15 mouse cellular contexts compared by ENCODE assay signal in the genomic region with DNA sequence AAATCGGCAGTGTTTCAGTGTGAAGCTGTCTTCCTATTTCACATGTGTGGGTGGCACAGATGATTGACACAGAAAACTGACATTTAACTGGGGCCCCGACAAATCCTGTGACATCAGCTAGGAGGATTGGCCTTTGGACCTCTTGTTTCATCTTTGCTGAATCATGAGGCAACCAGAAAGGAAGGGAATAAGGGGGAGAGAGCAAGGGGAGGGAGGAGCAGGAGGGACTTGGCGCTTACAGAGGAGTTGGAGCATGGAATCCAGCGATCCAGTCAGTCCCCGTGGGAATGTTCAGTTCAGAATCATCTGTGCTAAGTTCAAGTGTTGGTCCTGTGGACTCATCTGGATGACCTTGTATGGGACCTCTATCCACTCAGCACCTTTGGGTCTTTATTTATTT. TPM values are rescaled to one million over a fixed set of nuclear protein-coding genes. Genes with fewer than 3 reads are reported as not detected.
DNase-seq lines count a peak whose midpoint lies in the region; ATAC-seq and TF ChIP-seq lines count a peak whose summit lies in the region.
"Had no signal": no experiment of that assay in that cellular context is flagged by ENCODE, and none has a peak within 500 bp of the region (broad histone marks: within the 10 kb centered on the region; RNA-seq: fewer than 3 reads in every experiment).

No protein-coding gene starts in this region.

- 0 out of 2 replicates have a peak, but pooled peaks cover 2% of the 10 kb centered on the region for H3K4me1 ChIP-seq in heart, embryonic 12.5 days (replicated peaks)
- H3K4me1 ChIP-seq in hindbrain, postnatal 0 days (ENCODE audit: insufficient read depth, low read length), result no peaks in the 10 kb centered on the region; the same call in 1 of the 2 replicates

- no peak overlapping the region for H3K4me3 ChIP-seq in heart, embryonic 12.5 days
- no peak overlapping the region for H3K4me3 ChIP-seq in hindbrain, postnatal 0 days (ENCODE audit: low read length)
- H3K4me3 ChIP-seq: embryonic facial prominence, embryonic 10.5 days; hindbrain, embryonic 12.5 days; layer of hippocampus, adult 2 months; midbrain, embryonic 10.5 days had no signal

- no peak overlapping the region for H3K4me2 ChIP-seq in heart, embryonic 12.5 days
- H3K4me2 ChIP-seq in hindbrain, postnatal 0 days (ENCODE audit: low read depth, low read length), result no peak overlapping the region
- H3K4me2 ChIP-seq: hindbrain, embryonic 12.5 days had no signal

- intact Hi-C loops in heart, postnatal 14 days (cut with DNase I), result no loop called here
- intact Hi-C loops in heart, postnatal 36 days (cut with DNase I), result no loop called here

- no peaks in the 10 kb centered on the region for H3K36me3 ChIP-seq in heart, embryonic 12.5 days
- no peaks in the 10 kb centered on the region for H3K36me3 ChIP-seq in hindbrain, postnatal 0 days (ENCODE audit: insufficient read depth, low read length)
- H3K36me3 ChIP-seq: embryonic facial prominence, embryonic 10.5 days; hindbrain, embryonic 12.5 days; midbrain, embryonic 10.5 days had no signal

- no peak overlapping the region for H3K27ac ChIP-seq in heart, embryonic 12.5 days (ENCODE audit: poor library complexity, severe bottlenecking)
- H3K27ac ChIP-seq in hindbrain, postnatal 0 days, result no peak overlapping the region
- H3K27ac ChIP-seq: embryonic facial prominence, embryonic 10.5 days; hindbrain, embryonic 12.5 days; layer of hippocampus, adult 2 months; midbrain, embryonic 10.5 days had no signal

- TF ChIP-seq CTCF in hindbrain, postnatal 0 days (IDR thresholded peaks at IDR 0.05; ENCODE audit: low read depth), result no peak

- DNase-seq in heart, postnatal 14 days, result peak; percentile 19 to 26
- peak; percentile 34 for DNase-seq in Muller cell, postnatal 12 days (ENCODE audit: inconsistent ontology term)
- peak; percentile 9 to 14 for DNase-seq in heart, postnatal 36 days
- DNase-seq in kidney, postnatal 10 days, result peak; percentile 40
- no peak for DNase-seq in urinary bladder, postnatal 14 days (ENCODE audit: low spot score)
- no peak for DNase-seq in hindbrain, postnatal 0 days (ENCODE audit: low spot score)
- DNase-seq: cerebellum, postnatal 10 days; right cerebral cortex, postnatal 14 days had no signal

- ATAC-seq in heart, embryonic 12.5 days (ENCODE audit: insufficient number of reproducible peaks, low FRiP score), result no peak
- no peak for ATAC-seq in hindbrain, postnatal 0 days

- 61% methylated on average over 5 of the region's 5 CpGs for WGBS in heart, embryonic 12.5 days
- 54% methylated on average over 5 of the region's 5 CpGs for WGBS in hindbrain, postnatal 0 days

- no peaks in the 10 kb centered on the region for H3K27me3 ChIP-seq in heart, embryonic 12.5 days (replicated peaks)
- H3K27me3 ChIP-seq in hindbrain, postnatal 0 days (ENCODE audit: insufficient read depth, low read length), result no peaks in the 10 kb centered on the region
- H3K27me3 ChIP-seq: hindbrain, embryonic 12.5 days; Patski had no signal

- no peak overlapping the region for H3K9ac ChIP-seq in heart, embryonic 12.5 days
- no peak overlapping the region for H3K9ac ChIP-seq in hindbrain, postnatal 0 days (replicated peaks; ENCODE audit: low read length)
- H3K9ac ChIP-seq: hindbrain, embryonic 12.5 days had no signal

- H3K9me3 ChIP-seq in heart, embryonic 12.5 days (replicated peaks), result no peaks in the 10 kb centered on the region
- H3K9me3 ChIP-seq in hindbrain, postnatal 0 days (ENCODE audit: low read length), result no peaks in the 10 kb centered on the region
- H3K9me3 ChIP-seq: embryonic facial prominence, embryonic 10.5 days; hindbrain, embryonic 12.5 days; midbrain, embryonic 10.5 days had no signal

RNA-seq across cellular contexts. Expression of a gene that starts 38.9 kb away (rescaled TPM):
- total RNA-seq in heart, postnatal 14 days (2021), result 10 to 100 TPM; 35.8 to 35.9 TPM
- polyA plus RNA-seq in heart, embryonic 12.5 days (2016; fragmentation: Nextera tagmentation; extraction: Ambion mirVana), result 60.6 and 66.2 TPM in 2 replicates
- 10 to 100 TPM; 23.8 to 28.6 TPM for total RNA-seq in heart, postnatal 36 days (2021)
- 89.0 and 105 TPM in 2 replicates for total RNA-seq in hindbrain, postnatal 0 days (2014; rRNA removed)
- polyA plus RNA-seq in hindbrain, postnatal 0 days (2015; fragmentation: Nextera tagmentation; extraction: Ambion mirVana), result 39.6 and 40.6 TPM in 2 replicates

RNA-seq across cellular contexts. Expression of a gene that starts 39.9 kb away (rescaled TPM):
- 1 to 10 TPM; 2.1 to 3.9 TPM for total RNA-seq in heart, postnatal 14 days (2021)
- polyA plus RNA-seq in heart, embryonic 12.5 days (2016; fragmentation: Nextera tagmentation; extraction: Ambion mirVana), result 33.6 and 34.1 TPM in 2 replicates
- 1 to 10 TPM; 1.5 to 1.7 TPM for total RNA-seq in heart, postnatal 36 days (2021)
- 33.2 and 49.0 TPM in 2 replicates for total RNA-seq in hindbrain, postnatal 0 days (2014; rRNA removed)
- polyA plus RNA-seq in hindbrain, postnatal 0 days (2015; fragmentation: Nextera tagmentation; extraction: Ambion mirVana), result 17.3 and 17.5 TPM in 2 replicates
- total RNA-seq: CH12.LX had no signal

Comparison
In these comparisons a context has a peak if more than half of its experiments do, and no peak if none do; other contexts are left out.
1. DNase-seq: peak in heart, postnatal 14 days (2 of 2), Muller cell, postnatal 12 days (single experiment), heart, postnatal 36 days (2 of 2) and kidney, postnatal 10 days (single experiment); none in urinary bladder, postnatal 14 days (single experiment) and hindbrain, postnatal 0 days (single experiment).